Mouse (Mus musculus) common myeloid progenitor, adult 5-6 weeks (primary cell): ENCODE data around the gene Pcgf5. TPM values are rescaled to one million over a fixed set of nuclear protein-coding genes. Genes with fewer than 3 reads are reported as not detected.
A peak's percentile ranks its signal among the peaks of the same experiment; 100 is the strongest.

Source experiments
- ATAC-seq: replicated peaks from 2 replicates; pipeline ENCODE4 v1.8.0; 2016; ENCODE audit warnings: low read depth, mild to moderate bottlenecking, moderate TSS enrichment, inconsistent platforms; ENCODE audit not compliant: poor library complexity, severe bottlenecking
- total RNA-seq: library from RNA; stranded (forward); fragments of 200-1000, 187-1606 nt; gene quantifications from 2 replicates; pipeline ENCODE4 v1.2.3, GENCODE M21; 2017

The Pcgf5 gene
- 61.3 and 80.9 TPM in 2 replicates for total RNA-seq

DNA sequence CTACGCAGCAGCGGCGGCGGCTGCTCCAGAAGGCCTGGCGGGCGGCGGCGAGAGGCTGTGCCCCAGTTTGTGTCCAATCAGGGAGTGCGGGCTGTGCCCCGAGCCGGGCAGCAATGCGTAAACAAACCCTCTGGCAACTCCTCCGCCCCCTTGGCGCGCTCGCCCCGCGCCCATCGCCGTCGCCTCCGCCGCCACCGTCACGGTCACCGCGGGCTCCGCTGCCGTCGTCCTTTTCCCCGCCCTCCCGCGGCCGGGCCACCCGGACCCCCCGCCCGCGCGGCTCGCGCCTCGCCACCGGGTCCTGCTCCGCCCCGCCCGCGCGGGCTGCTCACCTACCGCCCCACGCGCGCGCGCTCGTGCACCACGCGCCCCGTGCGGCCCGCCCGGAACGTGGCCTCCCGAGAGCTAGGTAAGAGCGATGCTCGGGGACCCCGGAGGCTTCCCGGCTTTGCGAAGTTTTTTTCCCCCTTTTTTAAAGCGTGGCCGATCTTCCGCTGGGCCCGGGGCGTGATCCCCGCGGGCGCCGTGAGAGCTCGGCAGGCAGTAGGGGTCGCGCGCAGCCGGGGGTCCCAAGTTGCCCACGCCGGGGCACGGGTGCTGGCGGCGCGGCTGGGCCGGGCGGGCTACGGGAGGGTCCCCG, at the start of gene Pcgf5:
TSS of gene Pcgf5 (plus strand) at position 149 of the 640 bp plus-strand sequence.
- peak; percentile 79 for ATAC-seq

DNA sequence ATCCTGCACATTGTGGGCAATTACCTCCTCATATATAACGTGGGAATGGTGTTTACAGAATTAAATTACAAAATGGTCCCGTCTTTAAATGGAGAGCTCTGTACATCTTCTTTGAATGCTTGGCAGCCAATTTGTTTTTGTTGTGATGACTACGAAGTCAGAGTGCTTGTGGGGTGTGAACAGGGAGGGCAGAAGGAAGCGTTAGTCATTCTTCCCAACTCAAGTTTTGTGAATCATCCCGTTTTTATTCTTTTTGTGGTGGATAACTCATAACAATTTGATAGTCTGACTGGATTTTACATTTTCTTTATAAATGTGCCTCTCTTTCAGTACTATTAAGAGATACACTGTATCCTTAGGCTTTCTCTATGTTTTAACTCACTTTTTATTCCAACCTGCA, 42.6 kb upstream of the Pcgf5 start:
- ATAC-seq: no peak

GRCm38 (mm10) chr19:36314010-36314409, 34.1 kb upstream of the Pcgf5 start:
- peak; percentile 76 for ATAC-seq

DNA sequence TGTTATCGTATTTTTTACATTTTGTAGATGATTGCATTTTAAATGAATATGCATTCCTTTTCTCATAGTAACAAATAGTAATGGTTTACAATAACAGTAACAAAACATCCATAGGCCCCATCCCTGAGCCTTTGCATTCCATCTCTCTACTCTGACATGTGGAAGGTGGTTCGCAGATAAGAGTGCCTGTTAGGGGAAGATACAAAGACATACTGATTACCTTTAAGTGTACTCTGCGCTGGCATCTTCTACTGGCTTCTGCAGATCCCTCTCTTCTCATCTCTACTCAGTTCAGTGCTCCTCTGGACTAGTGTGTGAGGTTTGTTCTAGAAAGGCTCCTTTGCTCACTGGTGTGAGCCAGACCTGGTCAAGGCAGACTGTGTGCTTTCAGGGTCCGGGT, 28.4 kb upstream of the Pcgf5 start:
- ATAC-seq: no peak

DNA sequence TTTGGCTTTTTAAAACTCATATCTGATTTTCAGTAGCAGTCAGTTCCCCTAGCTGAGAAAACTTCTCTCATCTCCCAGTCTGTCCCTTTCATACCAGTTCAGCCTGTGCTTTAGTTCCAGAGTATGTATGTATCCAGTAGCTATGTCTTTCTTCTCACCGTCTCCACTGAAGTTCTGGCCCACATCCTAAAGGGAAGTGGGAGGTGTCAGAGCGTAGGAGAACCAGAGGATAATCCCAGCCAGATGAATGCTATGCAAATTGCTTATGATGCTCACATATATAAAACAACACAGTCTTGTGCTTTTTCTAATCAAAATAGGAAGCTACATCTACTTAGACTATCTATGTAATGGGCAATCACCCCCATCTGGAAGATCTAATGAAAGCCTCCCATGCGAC, 27.0 kb upstream of the Pcgf5 start:
- no peak for ATAC-seq

DNA sequence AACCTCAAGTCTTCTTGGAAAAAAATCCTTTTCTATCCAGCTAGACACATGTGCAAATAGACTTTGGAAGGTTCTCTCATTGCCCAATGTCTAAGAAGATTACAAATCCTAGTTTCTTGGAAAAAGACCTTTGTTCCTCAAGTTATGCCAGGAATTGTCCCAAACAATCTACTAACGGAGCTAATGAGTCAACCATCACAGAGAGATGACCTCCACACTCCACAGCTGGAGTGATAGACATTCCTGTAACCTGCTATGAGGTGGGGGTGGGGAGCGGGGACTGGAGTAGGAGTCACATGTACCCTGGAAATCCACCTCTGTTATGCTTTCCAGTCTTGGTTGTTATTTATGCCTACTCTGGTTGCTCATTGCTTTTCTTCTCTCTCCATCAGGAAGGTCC, 24.8 kb upstream of the Pcgf5 start:
- ATAC-seq: no peak

DNA sequence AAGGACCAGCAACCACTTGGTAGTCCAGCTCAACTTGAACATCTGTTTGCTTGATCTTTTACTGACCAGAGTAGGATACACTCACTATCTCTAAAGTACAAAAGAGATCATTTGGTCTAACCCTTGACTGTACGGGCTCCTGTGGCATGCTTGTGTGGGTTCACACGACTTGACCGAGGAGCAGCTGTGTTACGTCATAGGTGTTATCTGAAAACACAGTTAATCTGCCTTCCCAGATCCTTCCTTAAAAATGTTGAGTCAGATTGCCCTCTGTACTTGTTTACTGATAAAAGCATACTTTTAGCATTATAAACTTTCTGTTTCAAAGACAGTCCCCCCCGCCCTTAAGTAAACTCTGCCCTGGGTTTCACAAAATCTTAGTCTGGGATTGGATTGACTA, 19.4 kb upstream of the Pcgf5 start:
- ATAC-seq: peak; percentile 63

DNA sequence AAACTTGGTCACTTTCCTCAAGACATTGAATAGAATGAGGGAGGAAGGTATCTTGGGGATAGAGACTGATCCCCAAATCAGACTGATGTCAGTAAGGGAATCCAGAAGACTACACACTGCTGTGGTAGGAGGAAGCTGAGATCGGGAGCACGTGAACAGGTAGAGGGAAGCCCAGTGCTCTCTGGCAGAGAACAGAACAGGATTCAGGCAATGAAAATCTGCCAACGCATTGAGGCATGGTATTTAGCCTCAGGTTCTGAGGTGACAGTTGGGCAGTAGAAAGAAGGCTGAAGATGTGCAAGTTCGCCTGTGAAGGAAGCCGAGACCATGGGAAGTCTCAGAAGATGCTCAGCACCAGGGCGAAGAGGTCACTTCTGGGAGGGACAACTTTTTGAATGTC, 733 bp upstream of the Pcgf5 start:
- no peak for ATAC-seq

DNA sequence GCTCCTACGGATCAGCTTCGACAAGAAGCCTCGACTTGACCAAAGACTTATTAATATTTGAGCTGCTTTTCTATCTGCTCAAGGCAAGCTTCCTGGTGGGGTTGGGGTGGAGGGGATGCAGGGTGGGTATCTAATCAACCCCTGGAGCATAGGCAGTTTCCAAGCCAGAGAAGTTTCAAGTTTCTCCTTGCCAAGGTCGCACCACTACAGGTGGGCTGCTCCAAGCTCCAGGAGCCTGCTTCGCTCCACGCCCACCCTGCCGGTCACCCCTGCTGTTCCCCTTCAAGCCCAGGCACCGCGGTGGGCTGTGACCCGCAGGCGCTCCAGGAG, 313 bp upstream of the Pcgf5 start:
- ATAC-seq: no peak

GRCm38 (mm10) chr19:36348801-36349486, 835 bp downstream of the Pcgf5 start:
- ATAC-seq: peak; percentile 64

GRCm38 (mm10) chr19:36349487-36349955, 1.4 kb downstream of the Pcgf5 start:
- ATAC-seq: no peak

DNA sequence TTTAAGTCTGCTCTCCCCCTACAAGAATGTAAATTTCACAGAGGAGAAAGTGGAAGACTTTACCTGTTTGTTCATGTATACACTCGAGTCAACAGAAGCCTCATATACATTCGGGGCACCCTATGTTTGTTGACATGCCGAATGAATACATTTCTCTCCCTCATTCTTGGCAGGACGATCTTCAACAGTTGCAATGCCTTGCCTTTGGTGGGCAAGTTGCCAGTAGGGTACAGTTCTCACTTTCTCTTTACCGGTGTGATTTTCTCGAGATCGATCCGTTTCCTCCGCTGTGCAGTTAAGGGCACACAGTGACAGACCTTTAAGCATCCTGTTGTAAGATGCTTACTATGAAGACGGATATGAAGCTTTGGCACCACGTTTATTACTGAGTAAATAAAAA, 2.1 kb downstream of the Pcgf5 start:
- no peak for ATAC-seq

DNA sequence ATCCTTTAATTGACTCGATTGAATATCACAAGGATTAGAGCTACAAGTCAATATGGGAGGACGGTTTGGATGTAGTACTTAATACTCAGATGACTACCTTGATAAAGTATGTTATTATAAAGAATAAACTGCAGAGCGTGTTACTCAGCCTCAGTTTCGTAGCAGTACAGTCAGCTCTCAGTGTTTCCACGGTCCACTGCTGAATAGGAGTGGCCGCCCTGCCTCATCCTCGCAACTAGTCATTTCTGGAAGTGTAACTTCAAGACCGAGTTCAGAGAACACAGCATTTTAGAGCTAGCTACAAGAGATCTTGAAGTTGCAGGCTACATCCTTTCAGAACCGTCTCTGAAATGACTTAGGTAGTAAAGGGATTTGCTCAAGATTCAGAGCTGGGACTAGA, 2.8 kb downstream of the Pcgf5 start:
- ATAC-seq: no peak

- no peak for ATAC-seq
These were observed 14.4 kb downstream of the Pcgf5 start for GRCm38 (mm10) chr19:36362541-36362940.

GRCm38 (mm10) chr19:36364757-36365156, 16.6 kb downstream of the Pcgf5 start:
- ATAC-seq: no peak

GRCm38 (mm10) chr19:36371478-36371877, 23.4 kb downstream of the Pcgf5 start:
- ATAC-seq: no peak; the same call in 1 of the 2 replicates

- ATAC-seq: no peak
These were observed 25.0 kb downstream of the Pcgf5 start for GRCm38 (mm10) chr19:36373056-36373621.

DNA sequence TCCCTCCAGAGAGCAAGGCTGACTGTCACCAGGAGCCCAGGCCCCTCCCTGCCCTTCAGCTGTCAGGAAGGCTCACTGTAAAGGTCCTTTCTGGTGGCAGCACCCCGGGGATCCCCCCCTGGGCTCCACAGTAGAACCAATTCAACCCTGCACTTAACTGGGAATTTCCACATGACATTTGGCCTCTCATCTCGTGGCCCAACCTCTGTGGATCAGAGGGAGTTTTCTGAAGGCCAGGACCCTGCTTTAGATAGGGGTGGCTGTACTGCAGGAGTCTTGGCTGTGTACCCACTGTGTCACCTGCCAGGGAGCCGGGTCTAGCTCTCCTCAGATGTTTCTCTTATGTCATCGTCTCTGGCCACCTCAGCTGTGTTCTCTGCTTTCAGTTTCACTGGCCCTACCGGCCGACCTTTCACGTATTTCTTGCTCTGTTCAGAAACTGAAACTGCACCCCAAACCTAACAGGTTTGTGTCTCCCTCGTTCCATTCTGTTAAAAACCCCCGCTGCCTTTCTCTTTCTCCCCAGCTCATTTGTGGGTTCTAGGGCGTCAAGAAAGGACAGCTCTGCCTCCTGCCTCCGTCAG, 27.2 kb downstream of the Pcgf5 start:
- ATAC-seq: peak; percentile 71

- ATAC-seq: no peak
These were observed 29.6 kb downstream of the Pcgf5 start for GRCm38 (mm10) chr19:36377729-36378128.

DNA sequence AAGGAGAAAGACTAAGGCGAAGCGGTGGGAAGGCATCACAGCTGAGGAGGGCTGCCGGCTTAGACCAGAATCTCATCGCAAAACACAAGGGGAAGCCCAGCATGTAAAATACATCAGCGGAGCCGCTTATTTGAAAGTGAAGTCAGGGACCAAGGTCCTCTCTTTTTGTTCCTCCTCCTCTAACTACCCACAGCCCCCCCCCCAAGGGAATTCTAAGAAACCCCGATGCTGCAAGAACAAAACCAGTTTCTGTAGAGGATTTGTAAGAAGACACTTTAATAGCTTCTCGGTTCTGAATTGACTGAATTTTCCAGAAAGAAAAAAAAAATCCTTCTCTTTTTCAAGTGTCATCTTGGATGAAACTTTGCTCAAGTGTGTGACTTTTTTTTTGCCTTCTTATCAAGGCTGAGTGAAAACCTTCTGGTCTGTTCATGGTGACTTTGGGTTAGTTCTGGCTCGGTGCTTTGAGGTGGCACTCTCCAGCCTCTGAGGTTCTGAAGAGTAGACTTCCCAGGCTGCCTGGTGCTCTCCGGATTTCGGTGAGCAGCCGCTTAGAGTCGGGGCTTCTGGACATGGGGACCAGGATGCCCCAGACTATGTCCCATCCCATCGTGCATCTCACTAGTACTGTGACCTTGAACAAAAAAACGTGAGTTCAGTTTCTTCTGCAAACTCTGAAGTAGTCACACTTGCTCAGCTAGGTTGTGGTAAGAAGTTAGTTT, 30.6 kb downstream of the Pcgf5 start:
- no peak for ATAC-seq

DNA sequence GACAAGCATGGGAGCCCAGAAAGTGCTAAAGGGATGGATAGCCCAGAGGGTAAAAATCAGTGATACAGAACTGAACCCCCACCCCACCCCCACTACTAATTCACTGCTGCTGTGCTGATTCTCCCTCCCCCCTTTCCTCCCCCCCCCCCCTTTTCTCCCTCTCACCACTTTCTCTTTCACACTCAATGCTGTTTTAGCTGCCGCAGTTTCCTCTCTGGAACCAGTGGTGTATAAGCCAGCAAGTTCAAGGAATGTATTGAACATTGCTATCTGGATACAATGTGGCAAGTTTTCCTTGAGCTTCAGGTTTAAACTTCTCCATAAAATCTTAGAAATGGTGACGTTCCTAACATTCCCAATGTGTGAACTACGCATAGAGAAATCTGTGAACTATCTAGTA, 34.8 kb downstream of the Pcgf5 start:
- no peak for ATAC-seq
